Mouse (Mus musculus) embryonic facial prominence, embryonic 10.5 days (tissue): Measurements from ENCODE around the gene Atf3. TPM values are rescaled to one million over a fixed set of nuclear protein-coding genes. Genes with fewer than 3 reads are reported as not detected.

Source experiments
- DNase-seq: peaks from one replicate; pipeline ENCODE4 v3.0.0-alpha.2; 2017; ENCODE audit warnings: low spot score
- H3K27ac ChIP-seq: fragments of 300-500 bp; sonication (generic); replicated peaks from 2 replicates; pipeline ENCODE4 v1.5.1; 2016; ENCODE audit warnings: mild to moderate bottlenecking
- H3K27me3 ChIP-seq: fragments of 300-500 bp; sonication (generic); replicated peaks from 2 replicates; pipeline ENCODE4 v1.6.1; 2016; ENCODE audit warnings: low read depth, mild to moderate bottlenecking; ENCODE audit not compliant: poor library complexity, severe bottlenecking
- H3K36me3 ChIP-seq: fragments of 300-500 bp; sonication (generic); replicated peaks from 2 replicates; pipeline ENCODE4 v1.6.1; 2016; ENCODE audit warnings: mild to moderate bottlenecking, moderate library complexity
- H3K4me1 ChIP-seq: fragments of 300-500 bp; sonication (generic); 2 replicates; pipeline ENCODE4 v1.6.1; 2016
- H3K4me3 ChIP-seq: fragments of 300-500 bp; sonication (generic); 2 replicates; pipeline ENCODE4 v1.5.1; 2016; ENCODE audit warnings: mild to moderate bottlenecking, moderate library complexity
- H3K9me3 ChIP-seq: fragments of 300-500 bp; sonication (generic); 2 replicates; pipeline ENCODE4 v1.6.1; 2016; ENCODE audit warnings: mild to moderate bottlenecking
- WGBS: fragments of 180-500 bp; shearing (Covaris S2); methylation state at CpG from one replicate; pipeline ENCODE4 v1.1.7; 2016; 5-methylcytosine and 5-hydroxymethylcytosine counted together
- polyA plus RNA-seq: library from polyadenylated mRNA; unstranded; fragments of >200 nt; fragmentation: Nextera tagmentation; extraction: Ambion mirVana; gene quantifications from 2 replicates; pipeline ENCODE4 v1.2.1, GENCODE M21; 2016

The Atf3 gene
- polyA plus RNA-seq, 1 experiment from 2014 or later: 1.5 TPM

GRCm38 (mm10) chr1:191224981-191225703 lies 7.3 kb upstream of the Atf3 start:
- Histone ChIP-seq H3K4me3 (peak overlapping the region; percentile 87), H3K9me3 (no peaks in the 10 kb centered on the region), H3K27me3 (no peaks in the 10 kb centered on the region), H3K4me1 (peaks cover 21% of the 10 kb centered on the region), H3K36me3 (no peaks in the 10 kb centered on the region), H3K27ac (peak overlapping the region; percentile 88)
- no peak for DNase-seq
- WGBS: 50% methylated on average over 9 of the region's 9 CpGs

- Histone ChIP-seq H3K27me3 (no peaks in the 10 kb centered on the region), H3K4me1 (peaks cover 21% of the 10 kb centered on the region), H3K9me3 (no peaks in the 10 kb centered on the region), H3K4me3 (peak overlapping the region; percentile 87), H3K27ac (peak overlapping the region; percentile 88), H3K36me3 (no peaks in the 10 kb centered on the region)
- WGBS: 2% methylated on average over 57 of the region's 57 CpGs
- peak; percentile 92 for DNase-seq
Measured at GRCm38 (mm10) chr1:191224302-191224980, 6.6 kb upstream of the Atf3 start.

GRCm38 (mm10) chr1:191223930-191224301 lies 6.1 kb upstream of the Atf3 start:
- Histone ChIP-seq H3K9me3 (no peaks in the 10 kb centered on the region), H3K4me1 (peaks cover 21% of the 10 kb centered on the region), H3K4me3 (peak overlapping the region; percentile 87), H3K27me3 (no peaks in the 10 kb centered on the region), H3K27ac (peak overlapping the region; percentile 88), H3K36me3 (no peaks in the 10 kb centered on the region)
- WGBS: 56% methylated on average over 10 of the region's 10 CpGs
- no peak for DNase-seq

GRCm38 (mm10) chr1:191222031-191222430 lies 4.2 kb upstream of the Atf3 start:
- Histone ChIP-seq H3K27ac (no peak overlapping the region), H3K36me3 (no peaks in the 10 kb centered on the region)
- DNase-seq: no peak

GRCm38 (mm10) chr1:191220588-191220987 lies 2.7 kb upstream of the Atf3 start:
- peaks cover 33% of the 10 kb centered on the region for H3K4me1 ChIP-seq
- DNase-seq: no peak
- WGBS: 83% methylated on average over 8 of the region's 8 CpGs
- H3K36me3 ChIP-seq: no peaks in the 10 kb centered on the region
- H3K4me3 ChIP-seq: no peak overlapping the region
- H3K9me3 ChIP-seq: no peaks in the 10 kb centered on the region
- H3K27me3 ChIP-seq: 0 out of 2 replicates have a peak, but pooled peaks cover 11% of the 10 kb centered on the region
- H3K27ac ChIP-seq: no peak overlapping the region

More at GRCm38 (mm10) chr1:191222031-191222430, 4.2 kb upstream of the Atf3 start:
- H3K4me3 ChIP-seq: no peak overlapping the region
- H3K4me1 ChIP-seq: peaks cover 22% of the 10 kb centered on the region
- H3K27me3 ChIP-seq: no peaks in the 10 kb centered on the region
- 80% methylated on average over 4 of the region's 4 CpGs for WGBS
- no peaks in the 10 kb centered on the region for H3K9me3 ChIP-seq

GRCm38 (mm10) chr1:191219748-191220147 lies 1.9 kb upstream of the Atf3 start:
- Histone ChIP-seq H3K4me1 (peaks cover 25% of the 10 kb centered on the region), H3K9me3 (no peaks in the 10 kb centered on the region), H3K4me3 (no peak overlapping the region), H3K27ac (no peak overlapping the region), H3K36me3 (no peaks in the 10 kb centered on the region), H3K27me3 (0 out of 2 replicates have a peak, but pooled peaks cover 11% of the 10 kb centered on the region)
- DNase-seq: no peak
- WGBS: 97% methylated on average over 1 of the region's 1 CpGs

- WGBS: 84% methylated on average over 5 of the region's 5 CpGs
- DNase-seq: no peak
- Histone ChIP-seq H3K4me3 (no peak overlapping the region), H3K27me3 (0 out of 2 replicates have a peak, but pooled peaks cover 11% of the 10 kb centered on the region), H3K36me3 (no peaks in the 10 kb centered on the region), H3K4me1 (peaks cover 15% of the 10 kb centered on the region), H3K9me3 (no peaks in the 10 kb centered on the region), H3K27ac (no peak overlapping the region)
Measured at GRCm38 (mm10) chr1:191218583-191218982, 744 bp upstream of the Atf3 start.

GRCm38 (mm10) chr1:191215776-191216661 lies 1.8 kb downstream of the Atf3 start:
- Histone ChIP-seq H3K4me3 (peak overlapping the region; percentile 31; the same call in 1 of the 2 replicates), H3K36me3 (no peaks in the 10 kb centered on the region), H3K9me3 (no peaks in the 10 kb centered on the region), H3K27ac (no peak overlapping the region; the same call in 1 of the 2 replicates), H3K4me1 (peaks cover 13% of the 10 kb centered on the region), H3K27me3 (0 out of 2 replicates have a peak, but pooled peaks cover 11% of the 10 kb centered on the region)
- DNase-seq: peak; percentile 21
- WGBS: 35% methylated on average over 19 of the region's 19 CpGs

GRCm38 (mm10) chr1:191211096-191211495 lies 6.7 kb downstream of the Atf3 start:
- Histone ChIP-seq H3K36me3 (no peaks in the 10 kb centered on the region), H3K4me3 (no peak overlapping the region), H3K27ac (no peak overlapping the region), H3K27me3 (0 out of 2 replicates have a peak, but pooled peaks cover 4% of the 10 kb centered on the region), H3K9me3 (no peaks in the 10 kb centered on the region), H3K4me1 (peaks cover 3% of the 10 kb centered on the region)
- WGBS: 67% methylated on average over 2 of the region's 2 CpGs
- DNase-seq: no peak

- Histone ChIP-seq H3K27me3 (no peaks in the 10 kb centered on the region), H3K9me3 (no peaks in the 10 kb centered on the region), H3K36me3 (no peaks in the 10 kb centered on the region), H3K27ac (no peak overlapping the region), H3K4me3 (no peak overlapping the region), H3K4me1 (no peaks in the 10 kb centered on the region)
- no peak for DNase-seq
- 87% methylated on average over 5 of the region's 5 CpGs for WGBS
Measured at GRCm38 (mm10) chr1:191205791-191206190, 12.0 kb downstream of the Atf3 start.

- no peaks in the 10 kb centered on the region for H3K27me3 ChIP-seq
- no peak overlapping the region for H3K4me3 ChIP-seq
- WGBS: 55% methylated on average over 5 of the region's 5 CpGs
- no peaks in the 10 kb centered on the region for H3K9me3 ChIP-seq
- peak; percentile 49 for DNase-seq
- H3K4me1 ChIP-seq: no peaks in the 10 kb centered on the region
- H3K36me3 ChIP-seq: no peaks in the 10 kb centered on the region
- no peak overlapping the region for H3K27ac ChIP-seq
Measured at GRCm38 (mm10) chr1:191204876-191205275, 13.0 kb downstream of the Atf3 start.

GRCm38 (mm10) chr1:191203496-191203895 lies 14.3 kb downstream of the Atf3 start:
- Histone ChIP-seq H3K4me3 (no peak overlapping the region), H3K9me3 (no peaks in the 10 kb centered on the region), H3K4me1 (no peaks in the 10 kb centered on the region), H3K27ac (no peak overlapping the region), H3K27me3 (no peaks in the 10 kb centered on the region), H3K36me3 (no peaks in the 10 kb centered on the region)
- WGBS: 76% methylated on average over 2 of the region's 2 CpGs
- no peak for DNase-seq
